Mouse (Mus musculus) hindbrain, embryonic 13.5 days (tissue): ENCODE data around the gene Akt3. TPM values are rescaled to one million over a fixed set of nuclear protein-coding genes. Genes with fewer than 3 reads are reported as not detected.

Experiments
- ATAC-seq: fragments of 200-750 bp; cut with Nextera tagmentation; 2 replicates; pipeline ENCODE4 v1.8.0; 2017; ENCODE audit warnings: moderate TSS enrichment; ENCODE audit not compliant: low FRiP score
- H3K27ac ChIP-seq: fragments of 300-500 bp; sonication (generic); 2 replicates; pipeline ENCODE4 v1.5.1; 2015; ENCODE audit warnings: inconsistent platforms, mild to moderate bottlenecking, moderate library complexity
- H3K27me3 ChIP-seq: fragments of 300-500 bp; sonication (generic); 2 replicates; pipeline ENCODE4 v1.6.1; 2015; ENCODE audit warnings: mild to moderate bottlenecking, inconsistent platforms
- H3K36me3 ChIP-seq: fragments of 300-500 bp; sonication (generic); 2 replicates; pipeline ENCODE4 v1.6.1; 2015; ENCODE audit warnings: mild to moderate bottlenecking, inconsistent platforms
- H3K4me1 ChIP-seq: fragments of 300-500 bp; sonication (generic); replicated peaks from 2 replicates; pipeline ENCODE4 v1.6.1; 2015; ENCODE audit warnings: inconsistent platforms
- H3K4me2 ChIP-seq: fragments of 300-500 bp; sonication (generic); 2 replicates; pipeline ENCODE4 v1.6.1; 2015; ENCODE audit warnings: inconsistent platforms, mild to moderate bottlenecking, moderate library complexity
- H3K4me3 ChIP-seq: fragments of 300-500 bp; sonication (generic); 2 replicates; pipeline ENCODE4 v1.5.1; 2015; ENCODE audit warnings: mild to moderate bottlenecking, inconsistent platforms
- H3K9ac ChIP-seq: fragments of 300-500 bp; sonication (generic); 2 replicates; pipeline ENCODE4 v1.6.1; 2015; ENCODE audit warnings: mild to moderate bottlenecking, inconsistent platforms
- H3K9me3 ChIP-seq: fragments of 300-500 bp; sonication (generic); 2 replicates; pipeline ENCODE4 v1.6.1; 2016; ENCODE audit warnings: inconsistent platforms
- WGBS: fragments of 180-500 bp; shearing (Covaris S2); methylation state at CpG from one replicate; pipeline ENCODE4 v1.1.7; 2015; 5-methylcytosine and 5-hydroxymethylcytosine counted together
- polyA plus RNA-seq: library from polyadenylated mRNA; unstranded; fragments of >200 nt; fragmentation: Nextera tagmentation; extraction: Ambion mirVana; gene quantifications from 2 replicates; pipeline ENCODE4 v1.2.1, GENCODE M21; 2015

Akt3 gene
- polyA plus RNA-seq, 1 experiment from 2014 or later = 21.3 TPM

DNA sequence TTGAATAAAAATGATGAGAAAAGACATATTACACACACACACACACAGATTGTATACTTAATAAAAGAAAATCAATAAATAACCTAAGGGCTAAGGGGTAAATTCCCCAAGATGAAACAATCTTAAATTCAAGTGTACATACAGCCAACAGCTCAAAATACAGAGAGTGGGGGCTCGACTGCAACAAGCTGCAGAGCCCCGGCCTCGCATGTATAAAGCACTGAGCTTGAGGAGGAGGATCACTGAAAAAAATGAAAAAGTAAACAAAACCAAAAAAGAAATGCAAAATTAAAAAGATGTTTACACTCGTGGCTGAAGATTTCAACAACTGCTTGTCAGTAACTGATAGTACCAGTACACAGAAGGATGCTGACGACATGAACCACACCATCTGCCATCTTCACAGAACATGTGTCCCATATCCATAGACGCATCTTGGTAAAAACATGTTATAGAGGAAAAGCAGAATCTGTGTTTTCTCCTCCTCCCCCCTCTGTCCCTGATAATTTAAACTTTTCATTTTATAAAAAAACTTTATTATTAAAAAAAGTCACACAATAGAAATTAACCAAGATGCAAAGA lies 218.8 kb downstream of the Akt3 start:
- 66% methylated on average over 6 of the region's 6 CpGs for WGBS
- Histone ChIP-seq H3K4me1 (0 out of 2 replicates have a peak, but pooled peaks cover 3% of the 10 kb centered on the region), H3K27me3 (no peaks in the 10 kb centered on the region), H3K36me3 (0 out of 2 replicates have a peak, but pooled peaks cover 5% of the 10 kb centered on the region), H3K27ac (no peak overlapping the region), H3K4me2 (no peak overlapping the region), H3K9ac (no peak overlapping the region), H3K9me3 (no peaks in the 10 kb centered on the region), H3K4me3 (no peak overlapping the region)
- ATAC-seq = no peak

- Histone ChIP-seq H3K4me1 (0 out of 2 replicates have a peak, but pooled peaks cover 3% of the 10 kb centered on the region), H3K4me2 (no peak overlapping the region), H3K9me3 (no peaks in the 10 kb centered on the region), H3K27ac (0 out of 2 replicates have a peak overlapping the region, but pooled peaks have one; percentile 13), H3K9ac (no peak overlapping the region), H3K4me3 (no peak overlapping the region), H3K36me3 (0 out of 2 replicates have a peak, but pooled peaks cover 5% of the 10 kb centered on the region), H3K27me3 (no peaks in the 10 kb centered on the region)
- no peak for ATAC-seq
- WGBS = 32% methylated on average over 2 of the region's 2 CpGs
Observed at GRCm38 (mm10) chr1:177038383-177038782, 219.6 kb downstream of the Akt3 start.

DNA sequence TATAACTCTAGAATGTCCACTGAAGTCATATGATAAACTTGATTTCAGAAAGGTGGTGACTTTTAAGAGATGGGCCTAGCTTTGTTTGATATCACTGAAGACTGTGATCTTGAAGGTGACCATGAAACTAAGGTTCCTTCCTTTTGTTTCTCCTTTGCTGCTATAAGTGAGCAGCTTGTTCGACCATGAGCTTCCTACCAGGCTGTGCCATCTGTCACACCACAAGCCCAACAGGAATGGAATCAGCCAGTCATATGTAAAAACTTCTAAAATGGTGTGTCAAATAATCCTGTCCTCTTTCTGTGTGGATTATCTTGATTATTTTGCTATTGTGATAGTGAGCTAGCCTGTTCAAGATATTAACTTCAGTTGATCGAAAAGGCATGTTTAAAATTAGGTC lies 222.5 kb downstream of the Akt3 start:
- ATAC-seq = no peak
- Histone ChIP-seq H3K4me3 (no peak overlapping the region), H3K4me2 (no peak overlapping the region), H3K9me3 (no peaks in the 10 kb centered on the region), H3K36me3 (peaks cover 8% of the 10 kb centered on the region), H3K27ac (no peak overlapping the region), H3K27me3 (no peaks in the 10 kb centered on the region), H3K9ac (no peak overlapping the region), H3K4me1 (peaks cover 11% of the 10 kb centered on the region; the same call in 1 of the 2 replicates)
- 68% methylated on average over 2 of the region's 2 CpGs for WGBS

DNA sequence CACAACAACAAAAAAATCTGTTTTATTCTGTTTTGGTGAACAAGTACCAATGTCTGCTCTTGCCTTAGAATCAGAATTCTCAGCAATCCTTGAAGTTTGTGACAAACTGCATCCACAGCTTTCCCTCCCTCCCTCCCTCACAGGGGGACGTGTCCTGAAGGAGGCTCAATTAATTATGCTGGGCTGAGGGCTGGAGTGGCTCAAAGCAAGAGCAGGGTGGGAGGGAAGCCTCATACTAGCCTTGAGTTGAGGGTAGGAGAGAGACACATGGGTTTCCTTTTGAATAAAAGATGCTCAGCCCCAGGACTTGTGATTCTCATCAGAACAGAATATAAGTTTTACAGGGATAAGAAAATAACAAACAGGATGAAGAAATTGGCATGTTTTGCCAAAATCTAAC lies 225.8 kb downstream of the Akt3 start:
- Histone ChIP-seq H3K9ac (no peak overlapping the region), H3K27ac (no peak overlapping the region), H3K4me1 (peaks cover 10% of the 10 kb centered on the region; the same call in 1 of the 2 replicates), H3K4me2 (no peak overlapping the region), H3K36me3 (peaks cover 10% of the 10 kb centered on the region), H3K27me3 (no peaks in the 10 kb centered on the region), H3K9me3 (no peaks in the 10 kb centered on the region), H3K4me3 (no peak overlapping the region)
- WGBS = 11% methylated on average over 1 of the region's 1 CpGs
- no peak for ATAC-seq

DNA sequence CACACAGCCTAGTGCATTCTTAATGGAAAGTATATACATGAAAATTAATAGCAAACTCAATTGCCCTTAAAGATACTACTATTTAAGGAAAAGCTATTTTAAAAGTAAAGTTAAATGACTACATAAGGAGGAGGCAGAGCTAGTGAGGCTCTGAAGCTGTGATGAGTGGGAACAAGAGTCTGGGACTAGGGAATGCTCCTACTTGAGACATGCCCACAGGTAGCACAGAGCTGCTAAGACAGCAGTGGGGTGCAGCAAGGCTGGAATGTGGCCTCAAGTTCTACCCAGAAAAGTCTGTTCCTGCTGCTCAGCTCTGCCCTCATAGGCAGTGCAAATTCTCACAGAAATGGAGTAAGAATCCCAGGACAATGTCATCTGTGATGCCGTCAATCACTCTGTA lies 226.8 kb downstream of the Akt3 start:
- no peaks in the 10 kb centered on the region for H3K27me3 ChIP-seq
- H3K4me1 ChIP-seq = peaks cover 10% of the 10 kb centered on the region; the same call in 1 of the 2 replicates
- H3K27ac ChIP-seq = no peak overlapping the region
- 95% methylated on average over 1 of the region's 1 CpGs for WGBS
- H3K9ac ChIP-seq = no peak overlapping the region
- H3K36me3 ChIP-seq = peaks cover 10% of the 10 kb centered on the region
- H3K9me3 ChIP-seq = no peaks in the 10 kb centered on the region
- no peak overlapping the region for H3K4me2 ChIP-seq
- no peak overlapping the region for H3K4me3 ChIP-seq
- ATAC-seq = no peak

DNA sequence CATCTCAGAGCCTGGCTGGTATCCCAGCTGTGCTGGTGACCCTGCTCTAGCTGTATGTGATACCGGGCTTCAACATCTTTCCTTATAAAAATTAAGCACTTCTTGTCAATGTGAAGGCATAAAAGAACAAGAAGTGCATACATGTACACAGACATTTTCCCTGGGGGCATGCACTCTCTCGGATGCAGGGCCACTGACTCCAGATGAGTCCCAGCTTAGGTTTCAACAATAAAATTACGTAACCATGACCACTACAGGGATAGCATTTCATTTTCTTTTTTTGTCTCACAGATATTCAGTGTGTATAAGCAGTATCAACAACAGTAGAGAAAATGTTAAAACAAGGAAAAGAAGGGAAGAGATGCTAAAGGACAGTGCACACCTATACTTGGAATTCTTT lies 227.3 kb downstream of the Akt3 start:
- Histone ChIP-seq H3K27me3 (no peaks in the 10 kb centered on the region), H3K27ac (no peak overlapping the region), H3K4me3 (no peak overlapping the region), H3K36me3 (peaks cover 10% of the 10 kb centered on the region), H3K9ac (no peak overlapping the region), H3K4me1 (peaks cover 10% of the 10 kb centered on the region; the same call in 1 of the 2 replicates), H3K4me2 (no peak overlapping the region), H3K9me3 (no peaks in the 10 kb centered on the region)
- ATAC-seq = no peak
- WGBS = 48% methylated on average over 3 of the region's 3 CpGs

DNA sequence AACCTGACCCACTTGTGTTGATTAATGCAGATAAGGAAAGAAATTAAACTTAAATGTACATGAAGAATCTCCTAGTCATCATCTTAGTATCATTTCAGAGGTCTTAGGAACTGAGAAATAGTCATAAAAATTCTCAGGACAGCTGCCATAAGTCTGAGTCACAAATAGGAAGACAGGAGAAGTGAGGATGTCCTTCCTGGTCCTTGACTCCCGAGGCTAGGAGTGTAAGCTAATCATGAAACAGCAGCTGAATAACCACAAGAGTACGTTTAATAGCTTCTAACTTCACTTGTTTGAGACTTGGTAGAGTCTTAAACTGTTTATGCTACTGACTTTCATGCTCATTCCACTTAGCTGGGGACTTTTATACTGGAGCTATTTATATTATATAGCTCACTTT lies 229.0 kb downstream of the Akt3 start:
- H3K4me2 ChIP-seq = no peak overlapping the region
- H3K27ac ChIP-seq = no peak overlapping the region
- peaks cover 10% of the 10 kb centered on the region; the same call in 1 of the 2 replicates for H3K4me1 ChIP-seq
- no peaks in the 10 kb centered on the region for H3K9me3 ChIP-seq
- peaks cover 16% of the 10 kb centered on the region for H3K36me3 ChIP-seq
- H3K27me3 ChIP-seq = no peaks in the 10 kb centered on the region
- ATAC-seq = no peak
- WGBS = 90% methylated on average over 2 of the region's 2 CpGs
- H3K9ac ChIP-seq = no peak overlapping the region
- H3K4me3 ChIP-seq = no peak overlapping the region

DNA sequence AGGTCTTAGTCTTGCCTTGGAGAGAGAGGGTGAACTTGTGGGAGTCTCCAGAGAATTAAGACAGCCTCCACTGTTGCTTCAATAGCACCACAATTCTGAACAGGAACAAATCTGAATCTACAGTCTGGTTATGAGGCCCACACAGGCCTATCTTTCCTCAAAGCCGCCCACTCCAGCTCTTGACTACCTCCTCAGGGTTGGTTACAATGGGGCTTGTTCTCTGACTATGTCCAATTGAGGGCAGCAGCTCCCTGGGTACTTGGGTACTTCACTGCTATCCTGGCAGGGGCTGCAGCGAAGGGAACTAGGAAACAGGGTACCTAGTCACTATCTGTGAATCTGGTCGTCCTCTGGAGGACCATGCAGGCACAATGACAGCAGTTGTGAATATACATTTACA lies 230.3 kb downstream of the Akt3 start:
- Histone ChIP-seq H3K4me3 (no peak overlapping the region), H3K4me1 (peaks cover 10% of the 10 kb centered on the region; the same call in 1 of the 2 replicates), H3K9me3 (no peaks in the 10 kb centered on the region), H3K9ac (no peak overlapping the region), H3K27me3 (no peaks in the 10 kb centered on the region), H3K36me3 (peaks cover 26% of the 10 kb centered on the region), H3K4me2 (no peak overlapping the region), H3K27ac (0 out of 2 replicates have a peak overlapping the region, but pooled peaks have one; percentile 8)
- ATAC-seq = no peak
- 89% methylated on average over 3 of the region's 3 CpGs for WGBS

DNA sequence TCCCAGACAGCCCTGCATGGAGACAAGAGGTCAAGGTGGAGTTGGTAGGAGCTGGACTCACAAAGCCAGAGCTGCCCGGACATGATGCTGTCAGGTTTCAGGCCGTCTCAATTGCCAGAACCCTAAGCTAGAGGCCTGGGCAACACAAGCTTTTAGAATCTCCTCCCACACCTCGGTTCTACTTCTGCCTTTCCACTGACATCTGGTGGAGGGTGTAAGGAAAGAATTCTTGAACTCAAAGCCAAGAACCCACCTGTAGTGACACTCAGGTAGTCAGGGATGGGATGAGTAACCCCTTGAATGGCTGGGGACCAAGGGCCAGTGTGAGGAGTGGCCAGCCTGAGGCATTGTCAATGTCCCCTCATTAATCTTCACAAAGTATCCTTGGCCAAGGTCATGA lies 235.3 kb downstream of the Akt3 start:
- WGBS = 72% methylated on average over 3 of the region's 3 CpGs
- no peak overlapping the region for H3K4me3 ChIP-seq
- no peaks in the 10 kb centered on the region for H3K4me1 ChIP-seq
- H3K27me3 ChIP-seq = no peaks in the 10 kb centered on the region
- H3K36me3 ChIP-seq = peaks cover 23% of the 10 kb centered on the region
- ATAC-seq = peak; percentile 26; the same call in 1 of the 2 replicates
- H3K9ac ChIP-seq = no peak overlapping the region
- H3K9me3 ChIP-seq = no peaks in the 10 kb centered on the region
- no peak overlapping the region for H3K27ac ChIP-seq
- H3K4me2 ChIP-seq = no peak overlapping the region

DNA sequence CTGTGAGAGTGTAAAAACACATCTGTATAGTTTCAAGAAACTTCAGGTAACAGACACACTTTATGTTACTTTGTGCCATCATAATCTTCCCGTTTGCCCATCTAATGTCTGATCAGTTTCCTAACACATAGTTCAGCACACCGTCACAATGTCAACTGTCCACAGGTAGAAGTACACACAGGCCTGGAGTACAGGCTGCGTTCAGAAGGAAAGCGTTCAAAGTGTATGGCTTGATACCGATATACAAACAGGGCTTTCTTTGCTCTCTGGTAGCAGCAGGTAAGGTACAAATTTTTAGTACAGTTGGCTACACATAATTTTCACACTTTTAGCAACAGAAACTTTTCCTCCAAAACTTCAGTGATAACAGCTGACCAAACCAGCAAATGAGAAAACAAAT lies 238.3 kb downstream of the Akt3 start:
- Histone ChIP-seq H3K4me2 (no peak overlapping the region), H3K27ac (no peak overlapping the region), H3K27me3 (no peaks in the 10 kb centered on the region), H3K9me3 (no peaks in the 10 kb centered on the region), H3K9ac (no peak overlapping the region), H3K4me3 (no peak overlapping the region), H3K36me3 (peaks cover 16% of the 10 kb centered on the region), H3K4me1 (peaks cover 16% of the 10 kb centered on the region)
- ATAC-seq = no peak
- 95% methylated on average over 5 of the region's 5 CpGs for WGBS

- ATAC-seq = no peak
- Histone ChIP-seq H3K27ac (no peak overlapping the region), H3K4me3 (no peak overlapping the region), H3K4me2 (no peak overlapping the region), H3K4me1 (peaks cover 20% of the 10 kb centered on the region), H3K9ac (no peak overlapping the region), H3K9me3 (no peaks in the 10 kb centered on the region), H3K27me3 (no peaks in the 10 kb centered on the region), H3K36me3 (peaks cover 13% of the 10 kb centered on the region)
- whole genome bisulfite sequencing = 77% methylated on average over 1 of the region's 1 CpGs
Observed at GRCm38 (mm10) chr1:177018750-177019149, 239.3 kb downstream of the Akt3 start.

DNA sequence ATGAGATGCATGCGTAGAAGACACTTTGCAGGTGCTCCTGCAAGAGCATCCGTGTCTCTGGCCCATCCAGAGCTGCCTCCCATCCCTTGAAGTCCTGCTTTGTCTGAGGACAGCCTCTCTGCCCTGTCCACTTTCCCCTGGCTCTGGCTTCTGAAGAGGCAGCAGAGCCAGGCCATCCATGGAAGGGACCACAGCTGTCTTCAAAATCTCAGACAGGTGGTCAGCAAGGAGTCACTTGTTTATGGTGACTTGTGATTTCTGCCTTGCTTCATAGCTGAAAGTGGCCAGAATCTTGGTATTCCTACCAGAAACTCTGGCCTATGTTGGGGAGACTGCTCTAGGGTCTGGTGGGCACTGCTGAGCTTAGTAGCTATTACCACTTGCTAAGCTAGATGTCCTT lies 241.3 kb downstream of the Akt3 start:
- ATAC-seq = no peak

DNA sequence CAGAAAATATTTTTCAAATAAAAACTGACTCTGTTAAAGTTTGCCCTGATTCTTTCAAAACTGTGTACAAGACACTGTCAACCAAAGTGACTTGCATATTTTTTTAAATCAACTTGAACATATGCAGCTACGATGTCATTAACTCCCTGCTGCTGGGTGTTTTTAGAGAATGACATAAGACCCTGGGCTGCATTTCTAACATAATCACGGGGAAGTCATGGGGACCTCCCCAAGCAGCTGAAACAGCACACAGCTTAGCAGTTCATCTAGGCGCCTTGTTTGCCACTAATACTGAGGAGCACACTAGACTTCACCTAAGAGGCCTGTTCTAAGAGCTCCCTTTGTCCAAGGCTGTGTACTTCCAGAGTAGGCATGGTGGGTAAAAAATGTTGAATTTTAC lies 242.1 kb downstream of the Akt3 start:
- no peak overlapping the region for H3K27ac ChIP-seq
- no peak overlapping the region for H3K9ac ChIP-seq
- no peak overlapping the region for H3K4me2 ChIP-seq
- ATAC-seq = no peak
- peaks cover 32% of the 10 kb centered on the region for H3K4me1 ChIP-seq
- no peaks in the 10 kb centered on the region for H3K36me3 ChIP-seq
- no peaks in the 10 kb centered on the region for H3K9me3 ChIP-seq
- 36% methylated on average over 3 of the region's 3 CpGs for WGBS
- no peak overlapping the region for H3K4me3 ChIP-seq
- H3K27me3 ChIP-seq = no peaks in the 10 kb centered on the region

More for the DNA sequence above, 241.3 kb downstream of the Akt3 start:
- H3K36me3 ChIP-seq = no peaks in the 10 kb centered on the region
- H3K4me3 ChIP-seq = no peak overlapping the region
- no peaks in the 10 kb centered on the region for H3K9me3 ChIP-seq
- peaks cover 24% of the 10 kb centered on the region for H3K4me1 ChIP-seq
- no peak overlapping the region for H3K4me2 ChIP-seq
- 82% methylated on average over 2 of the region's 2 CpGs for WGBS
- no peak overlapping the region for H3K27ac ChIP-seq
- no peak overlapping the region for H3K9ac ChIP-seq
- H3K27me3 ChIP-seq = no peaks in the 10 kb centered on the region
